Mouse (Mus musculus): ENCODE measurements around the gene Actr1a.
A peak's percentile ranks its signal among the peaks of the same experiment; 100 is the strongest.

Actr1a gene

DNA sequence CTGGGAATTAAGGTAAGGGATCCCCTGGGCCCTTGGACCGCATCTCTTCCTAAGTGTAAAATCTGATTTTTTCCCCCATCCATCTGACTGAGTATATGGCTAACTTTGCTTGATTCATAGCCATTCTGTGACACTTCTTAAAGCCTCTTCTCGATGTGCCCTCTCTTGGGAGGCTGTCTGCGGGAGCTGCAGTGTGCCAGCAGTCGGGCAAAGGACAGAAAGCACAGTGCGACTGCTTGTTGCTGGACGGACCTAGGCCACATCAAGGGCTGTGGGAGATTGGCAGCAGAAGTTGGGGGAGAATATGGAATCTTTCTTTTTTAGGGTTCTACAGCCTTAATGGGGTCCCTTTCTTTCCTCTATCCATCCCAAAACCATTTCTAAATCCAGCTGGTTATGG, 3.8 kb upstream of the Actr1a start:
- no peak for DNase-seq

DNA sequence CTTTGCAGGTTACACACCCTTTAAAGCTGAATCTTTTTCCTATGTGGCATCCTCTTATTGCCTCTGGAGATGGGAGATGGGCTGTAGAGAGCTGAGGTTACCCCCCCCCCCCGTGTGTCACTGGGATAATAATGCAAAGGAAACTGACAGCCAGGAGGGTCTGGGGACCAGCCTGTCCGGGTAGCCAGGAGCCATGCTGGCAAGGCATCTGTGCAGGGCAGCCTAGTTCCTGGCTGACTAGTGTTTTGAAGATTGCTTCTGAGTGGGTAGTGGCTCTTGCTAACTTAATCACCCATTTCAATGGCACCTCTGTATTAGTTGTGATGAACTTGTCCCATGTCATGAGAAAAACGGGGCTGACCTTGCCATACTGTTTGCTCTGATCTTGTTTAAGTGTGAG, 2.9 kb upstream of the Actr1a start:
- no peak for DNase-seq

DNA sequence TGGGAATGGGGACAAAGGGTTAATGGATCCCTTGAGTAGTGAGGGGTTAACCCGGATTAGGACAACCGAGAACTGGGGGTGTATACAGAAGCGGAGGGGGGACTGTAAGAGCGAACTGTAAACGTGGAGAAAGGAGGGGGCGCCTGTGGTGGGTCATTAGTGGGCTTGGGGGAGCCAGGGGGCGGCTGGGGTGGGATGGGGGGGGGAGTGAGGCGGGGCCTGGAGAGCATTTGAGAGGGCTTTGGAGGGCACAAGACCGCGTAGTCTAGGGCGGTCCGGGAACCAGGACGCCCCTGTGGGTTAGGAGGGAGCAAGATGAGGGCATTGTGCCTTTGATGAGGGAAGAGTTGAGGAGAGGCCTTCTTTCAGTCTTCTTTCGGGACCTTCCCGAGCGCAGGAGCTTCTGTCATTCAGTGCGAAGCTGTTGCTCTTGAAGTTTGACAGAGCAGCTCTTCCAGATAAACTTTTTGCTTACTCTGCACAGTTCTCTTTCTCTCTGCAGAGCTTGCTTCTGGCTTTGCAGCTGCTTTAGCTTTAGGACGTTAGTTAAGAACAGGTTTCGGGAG, 2.0 kb upstream of the Actr1a start:
- DNase-seq = no peak

DNA sequence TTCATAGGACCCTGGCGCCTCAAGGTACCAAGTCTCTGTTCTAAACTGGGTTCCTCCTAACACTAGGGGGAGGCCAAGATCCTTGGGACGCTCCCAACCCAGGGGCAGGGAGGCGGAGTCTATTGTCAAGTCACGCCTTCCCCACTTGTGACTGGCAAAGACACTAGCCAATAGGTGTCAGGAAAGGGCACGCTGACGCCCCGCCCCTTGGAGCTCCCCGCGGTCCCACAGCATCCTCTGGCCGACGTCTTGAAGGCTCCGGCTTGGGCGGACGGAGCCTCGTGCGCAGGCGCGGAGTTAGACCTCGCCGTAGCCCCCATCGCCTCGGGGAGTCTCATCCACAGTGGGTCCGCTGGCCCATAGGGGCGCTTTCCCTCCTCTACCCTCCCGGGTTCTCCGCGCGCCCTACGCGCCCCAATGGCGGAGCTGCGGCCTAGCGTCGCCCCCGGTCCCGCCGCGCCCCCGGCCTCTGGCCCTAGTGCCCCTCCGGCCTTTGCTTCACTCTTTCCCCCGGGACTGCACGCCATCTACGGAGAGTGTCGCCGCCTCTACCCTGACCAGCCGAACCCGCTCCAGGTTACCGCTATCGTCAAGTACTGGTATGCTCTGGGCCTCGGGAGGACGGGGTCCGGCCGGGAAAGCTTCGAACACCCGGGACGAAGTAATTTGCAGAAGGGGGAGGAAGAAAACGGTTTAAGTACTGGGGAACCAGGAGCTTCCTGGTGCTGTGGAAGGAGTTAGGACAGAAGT, 1.3 kb upstream of the Actr1a start, which contains the start of gene Sufu:
TSS of gene Sufu (plus strand) at position 211 of the 750 bp plus-strand sequence.
- peak; percentile 99 for DNase-seq

GRCm38 (mm10) chr19:46396109-46396508, 561 bp upstream of the Actr1a start:
- DNase-seq = no peak

DNA sequence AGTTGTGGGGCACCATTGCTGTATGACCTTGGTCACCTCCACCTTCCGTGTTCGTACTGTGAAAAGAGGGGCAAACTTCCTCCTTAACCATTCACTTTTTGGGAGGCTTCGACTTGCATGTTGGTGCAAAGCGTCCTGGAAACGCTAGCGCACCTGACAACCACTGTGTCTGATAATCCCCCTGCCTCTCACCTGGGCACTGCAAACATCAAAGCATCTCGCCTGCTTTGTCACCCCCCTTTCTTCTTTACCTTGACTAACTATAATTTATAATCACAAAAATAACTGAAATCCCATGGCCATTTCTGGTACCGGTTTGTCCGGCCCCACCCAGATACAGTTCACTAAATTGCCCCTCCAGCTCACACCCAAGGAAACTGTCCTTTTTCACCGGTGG, 838 bp downstream of the Actr1a start:
- DNase-seq = no peak

- peak; percentile 67 for DNase-seq
Measured at GRCm38 (mm10) chr19:46392018-46392417, 3.5 kb downstream of the Actr1a start.

DNA sequence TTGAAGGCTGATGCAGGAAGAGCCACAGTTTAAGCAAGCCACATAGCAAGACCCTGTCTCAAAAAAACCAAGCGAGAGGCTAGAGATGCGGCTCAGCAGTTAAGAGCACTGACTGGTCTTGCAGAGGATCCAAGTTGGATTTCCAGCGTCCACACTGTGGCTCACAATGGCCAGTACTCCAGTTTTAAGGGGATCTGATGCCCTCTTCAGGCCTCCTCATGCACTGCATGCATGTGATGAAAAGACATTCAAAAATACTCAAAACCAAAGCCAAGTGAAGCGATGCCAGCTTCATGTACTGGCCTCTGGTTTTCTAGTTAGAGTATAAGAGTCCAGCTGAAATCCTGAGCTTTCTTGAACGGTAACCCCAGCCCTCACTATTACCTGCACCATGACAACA, 5.7 kb downstream of the Actr1a start:
- no peak for DNase-seq

GRCm38 (mm10) chr19:46382275-46382674, 13.3 kb downstream of the Actr1a start:
- DNase-seq = peak; percentile 63

- DNase-seq = no peak
Measured at GRCm38 (mm10) chr19:46375891-46376290, 19.7 kb downstream of the Actr1a start.

- no peak for DNase-seq
Measured at GRCm38 (mm10) chr19:46375489-46375888, 20.1 kb downstream of the Actr1a start.

- DNase-seq = no peak
Measured at GRCm38 (mm10) chr19:46374477-46375088, 21.0 kb downstream of the Actr1a start.

- peak; percentile 88 for DNase-seq
Measured at GRCm38 (mm10) chr19:46369204-46369603, 26.3 kb downstream of the Actr1a start.

DNA sequence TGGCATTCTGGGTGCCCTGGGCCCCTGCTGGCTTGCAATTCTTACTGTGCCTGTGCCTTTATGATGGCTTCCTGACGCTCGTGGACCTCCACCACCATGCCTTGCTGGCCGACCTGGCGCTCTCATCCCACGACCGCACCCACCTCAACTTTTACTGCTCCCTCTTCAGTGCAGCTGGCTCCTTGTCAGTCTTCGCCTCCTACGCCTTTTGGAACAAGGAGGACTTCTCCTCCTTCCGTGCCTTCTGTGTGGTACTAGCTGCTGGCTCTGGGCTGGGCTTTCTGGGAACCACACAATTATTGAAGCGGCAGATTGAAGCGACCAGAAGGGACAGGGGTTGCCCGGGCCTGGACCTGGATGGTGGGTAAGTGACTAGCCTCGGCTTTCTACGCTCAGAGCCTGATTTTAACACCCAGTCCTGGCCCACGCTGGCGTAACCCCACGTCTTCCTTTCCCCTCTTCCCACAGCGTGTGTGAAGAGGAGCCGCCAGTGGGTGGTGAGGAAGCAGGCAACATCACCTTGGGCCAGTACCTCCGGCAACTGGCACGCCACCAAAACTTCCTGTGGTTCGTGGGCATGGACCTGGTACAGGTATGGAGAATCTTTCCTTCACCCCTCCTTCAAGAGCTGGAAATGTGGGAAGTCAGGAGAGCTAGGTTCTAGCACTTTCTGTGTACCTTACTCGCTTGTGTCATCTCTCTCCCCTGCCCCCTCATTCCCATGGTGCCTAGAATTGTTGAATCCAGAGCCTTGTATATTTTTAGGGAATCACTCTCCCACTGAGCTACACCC, 27.6 kb downstream of the Actr1a start:
- no peak for DNase-seq

- DNase-seq = no peak
Measured at GRCm38 (mm10) chr19:46363294-46364009, 32.1 kb downstream of the Actr1a start.

DNA sequence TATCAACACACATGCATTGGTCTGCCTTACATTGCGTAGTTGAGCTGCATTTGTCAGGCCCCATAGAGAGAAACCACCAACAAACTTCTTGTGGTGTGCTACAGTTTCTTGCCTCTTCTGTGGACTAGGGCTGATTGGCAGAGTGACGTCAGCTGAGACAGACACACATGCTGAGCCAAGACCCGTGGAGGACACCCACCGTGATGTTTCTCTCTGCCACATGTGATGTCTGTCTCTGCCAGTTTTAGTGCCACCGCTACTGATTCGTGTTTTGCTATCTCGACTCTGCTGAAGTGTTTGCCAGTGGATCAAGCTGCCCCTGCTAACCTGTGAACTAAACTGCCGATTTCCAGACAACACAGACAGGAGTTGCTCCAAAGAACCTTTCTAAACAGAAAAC, 33.4 kb downstream of the Actr1a start:
- no peak for DNase-seq

DNA sequence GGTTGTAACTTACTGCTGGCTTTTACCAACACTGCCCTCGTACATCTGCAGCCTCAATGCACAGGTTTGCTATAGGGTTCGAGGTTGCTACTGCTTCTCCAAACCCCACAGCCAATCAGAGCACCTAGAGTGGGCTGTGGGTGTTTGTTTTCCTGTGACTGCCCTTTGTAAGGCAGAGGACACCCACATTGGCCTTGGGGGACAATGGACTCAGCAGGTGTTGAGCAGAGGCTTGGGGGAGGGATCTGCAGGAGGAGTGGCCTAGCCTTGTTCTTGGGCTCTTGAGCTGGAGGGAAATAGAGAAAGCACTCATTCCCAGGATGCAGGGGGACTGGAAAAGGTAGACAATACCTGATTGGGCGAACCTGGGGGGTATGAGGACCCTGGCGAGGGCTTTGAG, 37.2 kb downstream of the Actr1a start:
- no peak for DNase-seq

DNA sequence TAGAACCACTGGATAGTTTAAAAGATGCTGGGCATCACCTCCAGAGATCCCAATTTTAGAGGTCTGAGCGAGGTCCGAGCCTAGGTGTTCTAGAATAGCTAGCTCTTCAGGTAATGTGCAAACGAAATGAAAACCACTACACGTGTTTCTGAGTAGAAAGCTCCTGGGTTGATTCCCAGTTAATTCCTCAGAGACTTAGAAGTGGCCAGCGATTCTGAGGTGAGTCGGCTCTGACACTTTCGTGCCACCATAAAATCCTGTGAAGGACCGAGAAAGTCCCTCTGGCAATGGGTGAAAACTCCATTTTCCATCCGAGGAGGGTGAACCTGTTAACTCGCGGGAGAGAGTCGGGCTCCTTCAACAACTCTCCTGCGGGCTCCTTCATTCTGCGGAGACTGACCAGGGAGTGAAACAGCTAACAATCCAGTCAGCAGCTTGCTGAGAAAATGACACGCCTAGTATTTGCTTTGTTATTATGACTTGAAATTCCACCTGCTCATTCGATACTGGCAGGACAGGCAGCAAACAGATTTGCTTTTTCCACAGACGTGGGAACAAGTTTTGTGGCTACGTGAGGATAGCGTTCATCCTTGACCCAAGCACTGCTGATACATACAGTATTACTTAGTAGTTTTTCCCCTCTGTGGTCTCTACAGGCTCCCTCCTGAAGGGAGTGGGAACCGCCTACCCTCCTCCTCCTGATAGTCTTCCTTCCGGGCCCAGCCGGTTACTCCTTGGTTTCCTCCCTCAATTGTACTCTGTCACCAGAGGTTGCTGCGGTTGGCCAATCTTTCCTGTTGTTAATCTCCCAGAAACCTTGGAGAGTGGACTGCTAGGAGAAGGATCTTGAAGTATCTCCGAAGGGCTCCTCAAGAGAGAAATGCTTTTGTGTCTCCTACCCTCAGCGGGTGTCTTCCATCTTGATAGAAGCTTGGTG, 37.9 kb downstream of the Actr1a start:
- peak; percentile 56 for DNase-seq

- peak; percentile 96 for DNase-seq
Measured at GRCm38 (mm10) chr19:46356701-46357138, 38.8 kb downstream of the Actr1a start.

DNA sequence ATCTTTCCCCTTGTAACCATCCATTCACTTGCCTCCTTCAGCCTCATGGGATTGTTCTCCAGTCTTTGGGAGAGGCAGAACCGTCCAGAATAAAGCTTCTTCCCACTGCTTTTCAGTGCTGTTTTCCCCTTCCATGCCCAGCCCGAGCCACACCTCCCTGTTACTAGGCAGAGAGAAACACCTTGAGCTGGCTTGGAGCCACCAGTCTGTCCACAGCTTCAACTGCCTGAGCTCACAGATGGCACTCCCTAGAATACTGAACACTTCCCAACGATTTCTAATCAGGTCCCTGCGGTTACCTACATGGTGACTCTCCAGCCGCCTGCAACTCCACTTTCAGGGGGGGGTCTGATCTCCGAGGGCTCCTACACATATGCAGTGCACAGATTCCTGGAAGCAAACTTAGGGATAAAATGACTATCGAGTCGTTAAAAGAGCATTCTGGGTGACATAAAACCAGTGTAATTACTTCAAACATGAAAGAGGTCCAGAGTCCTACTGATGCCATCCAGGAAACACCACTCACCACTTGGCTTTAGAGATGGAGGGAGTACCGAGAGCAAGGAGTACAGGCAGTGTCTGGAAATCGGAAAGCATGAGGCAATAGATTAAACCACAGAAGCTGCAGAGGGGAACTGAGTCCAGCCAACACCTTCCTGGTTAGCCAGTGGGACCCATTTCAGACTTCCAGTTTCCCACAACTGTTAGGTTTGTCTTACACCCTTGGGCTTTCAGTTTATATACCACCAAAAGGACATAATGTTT, 45.2 kb downstream of the Actr1a start, which contains the start of gene 2310034G01Rik:
TSS of gene 2310034G01Rik (minus strand) at position 135 of the 765 bp plus-strand sequence.
- peak; percentile 40 for DNase-seq

DNA sequence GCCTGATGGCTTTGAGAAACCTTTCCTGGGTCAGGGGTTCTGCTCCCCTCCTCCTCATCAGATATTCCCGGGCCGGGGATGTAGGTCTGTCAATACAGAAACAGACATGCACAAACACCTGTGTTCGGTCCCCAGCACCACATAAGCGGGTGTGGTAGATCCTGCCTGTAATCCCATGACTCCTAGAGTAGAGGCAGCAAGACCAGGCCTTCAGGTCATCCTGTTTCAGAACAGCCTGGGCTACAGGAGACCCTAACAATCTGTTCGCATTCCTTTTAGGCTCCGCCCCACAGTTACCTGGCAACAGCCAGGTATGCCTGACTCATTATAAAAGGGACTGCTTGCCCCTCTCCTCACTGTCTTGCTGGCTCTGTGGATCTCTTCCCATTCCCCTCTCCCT, 46.0 kb downstream of the Actr1a start:
- no peak for DNase-seq
